Mouse (Mus musculus): ENCODE measurements at regions not wholly inside any gene's neighbourhood (a gene's known extent, or its start where the extent isn't known, plus 50 kb on each side); places are given as distances from the start of the nearest gene placed in this dataset.

GRCm38 (mm10) chr13:41955198-41955597 is 96.6 kb upstream of the Hivep1 start:
- no peak for TF ChIP-seq CTCF (IDR thresholded peaks at IDR 0.05; ENCODE audit: insufficient read depth, low read length)
- TF ChIP-seq POLR2A (IDR thresholded peaks at IDR 0.05; ENCODE audit: borderline replicate concordance, extremely low read depth, low read depth, low read length), result no peak

Data from lung, adult 2 months (tissue).